Mouse (Mus musculus) erythroblast, adult 5-6 weeks (primary cell): ENCODE data around the gene Tbc1d15. TPM values are rescaled to one million over a fixed set of nuclear protein-coding genes. Genes with fewer than 3 reads are reported as not detected.

Experiments used
- ATAC-seq: replicated peaks from 2 replicates; pipeline ENCODE4 v1.8.0; 2016; ENCODE audit warnings: moderate number of reproducible peaks, mild to moderate bottlenecking, moderate TSS enrichment, inconsistent platforms; ENCODE audit not compliant: poor library complexity, low FRiP score, severe bottlenecking
- total RNA-seq, 2 experiments: library from RNA; stranded (forward) in 1 of 2; stranded (reverse) in 1 of 2; fragments of 150-400 nt in 1 of 2; fragments of 200-764, 138-1000 nt in 1 of 2; gene quantifications; 2 replicates each; pipeline versions ENCODE4 v1.2.3 to v1.2.4; 2015 to 2017; ENCODE audit warnings: low replicate concordance in 2 of 2

Gene Tbc1d15
- total RNA-seq (2015; ENCODE audit: low replicate concordance) (23.8 and 32.2 TPM in 2 replicates), total RNA-seq (2017; ENCODE audit: low replicate concordance) (25.6 and 31.1 TPM in 2 replicates)

DNA sequence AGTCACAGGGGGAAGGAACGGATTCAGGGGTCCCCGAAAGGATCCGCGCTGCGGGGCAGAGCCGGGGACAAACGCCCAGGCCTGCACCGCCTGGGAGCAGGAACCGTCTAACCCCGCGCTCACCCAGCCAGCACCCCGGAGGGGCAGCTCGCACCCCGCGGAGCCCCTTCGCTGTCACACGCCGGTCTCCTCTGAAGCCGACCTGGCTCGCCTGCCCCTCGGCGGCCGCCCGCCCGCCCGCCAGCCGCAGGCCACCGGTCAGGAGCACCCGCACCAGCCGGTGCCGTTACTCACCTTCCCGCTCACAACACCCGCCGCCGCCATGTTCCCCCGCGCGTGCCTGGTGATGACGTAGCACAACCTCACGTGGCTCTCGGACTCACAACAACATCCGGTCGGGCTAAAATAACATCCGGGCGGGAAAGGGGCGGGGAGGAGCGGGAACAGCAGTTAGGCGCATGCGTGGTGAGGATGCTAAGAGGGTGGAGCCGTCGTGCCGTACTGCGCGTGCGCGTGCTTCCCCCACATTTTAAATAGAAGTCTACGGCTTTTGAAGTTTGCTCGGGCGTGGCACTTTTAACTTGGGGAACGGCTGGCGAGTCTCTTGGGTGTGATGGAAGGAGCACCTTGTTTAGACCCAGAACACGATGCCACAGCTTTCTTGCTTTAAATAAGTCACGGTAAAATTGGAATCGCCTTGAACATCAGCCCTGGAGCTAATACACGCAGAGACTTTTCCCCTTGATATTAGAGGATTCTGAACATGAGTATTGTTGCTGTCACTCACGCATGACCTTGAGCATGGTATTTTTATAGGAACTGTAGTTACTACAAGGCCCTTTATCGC, at the start of gene Tbc1d15:
Tbc1d15 (minus strand) TSS at position 380 of the 847 bp plus-strand sequence.
- ATAC-seq, result peak; percentile 94

DNA sequence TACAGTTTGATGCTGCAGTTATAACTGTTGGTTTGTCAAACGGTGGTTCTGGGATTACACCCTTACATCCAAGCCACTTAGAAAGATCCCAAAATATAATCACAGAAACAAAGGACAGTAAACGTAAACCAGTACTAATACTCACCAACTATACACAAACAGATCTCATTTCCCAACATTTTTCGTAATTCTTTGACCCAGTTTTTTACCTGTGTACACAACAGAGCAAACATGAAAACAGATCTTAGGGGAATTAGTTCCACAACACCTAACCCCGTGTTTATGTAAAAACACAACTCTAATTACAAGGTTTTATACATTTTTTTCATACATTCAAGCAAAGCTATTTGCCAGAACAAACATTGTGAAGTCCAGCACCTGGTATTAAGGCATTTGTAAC, 47.4 kb upstream of the Tbc1d15 start:
- ATAC-seq, result no peak

DNA sequence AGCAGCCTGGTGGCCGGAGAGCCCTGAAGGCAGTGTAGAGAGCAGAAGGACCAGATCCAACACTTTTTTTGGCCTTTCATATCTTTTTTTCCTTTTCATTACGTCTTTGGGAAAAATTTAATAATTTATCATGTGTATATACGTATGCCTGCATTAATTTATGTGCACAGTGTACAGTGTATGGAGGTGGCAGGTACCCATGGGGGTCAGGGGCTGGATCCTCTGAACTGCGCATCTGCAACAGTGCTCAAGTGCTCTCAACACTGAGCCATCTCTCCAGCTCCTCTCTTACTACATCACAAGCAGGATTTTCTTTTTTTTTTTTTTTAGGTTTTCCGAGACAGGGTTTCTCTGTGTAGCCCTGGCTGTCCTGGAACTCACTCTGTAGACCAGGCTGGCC, 46.3 kb upstream of the Tbc1d15 start:
- no peak for ATAC-seq

DNA sequence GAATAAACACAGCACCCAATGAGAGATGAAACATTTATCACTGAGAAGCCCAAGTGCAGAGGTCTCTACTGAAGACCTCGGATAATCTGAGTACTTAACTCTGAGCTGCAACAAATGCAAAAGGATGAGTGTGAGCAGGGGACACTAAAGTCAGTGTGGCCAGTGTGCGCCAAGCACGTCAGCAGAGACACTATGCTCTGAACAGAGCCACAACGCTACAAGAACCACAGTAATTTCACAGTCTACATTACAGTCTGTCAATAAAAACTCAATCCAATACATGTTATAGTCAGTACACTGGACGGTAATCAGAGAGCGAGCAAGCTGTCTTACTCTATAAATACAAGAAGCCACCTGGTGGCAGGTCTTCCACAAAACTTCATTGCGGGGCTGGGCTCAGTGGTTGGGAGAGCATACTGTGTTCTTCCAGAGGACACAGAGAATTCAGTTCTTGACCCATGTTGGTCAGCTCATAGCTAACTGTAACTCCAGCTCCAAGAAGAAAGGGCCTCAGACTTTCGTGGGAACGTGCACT, 45.2 kb upstream of the Tbc1d15 start:
- no peak for ATAC-seq

DNA sequence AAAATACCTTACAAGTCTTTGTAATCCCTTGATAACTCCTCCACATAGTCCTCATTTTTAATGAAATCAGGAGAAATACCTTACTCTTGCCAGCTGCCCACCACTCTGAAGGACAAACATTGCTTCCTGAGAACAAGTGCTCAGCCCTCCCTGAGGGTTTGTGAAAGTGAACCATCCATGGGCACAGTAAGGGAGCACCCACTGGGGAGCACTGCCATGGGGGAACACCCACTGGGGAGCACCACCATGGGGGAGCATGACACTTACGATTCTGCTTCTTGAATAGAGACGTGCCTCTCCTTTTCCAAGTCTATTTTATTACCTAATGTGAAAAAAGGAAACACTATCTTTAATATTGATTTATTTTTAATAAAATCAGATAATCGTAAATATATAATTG, 43.9 kb upstream of the Tbc1d15 start:
- no peak for ATAC-seq

DNA sequence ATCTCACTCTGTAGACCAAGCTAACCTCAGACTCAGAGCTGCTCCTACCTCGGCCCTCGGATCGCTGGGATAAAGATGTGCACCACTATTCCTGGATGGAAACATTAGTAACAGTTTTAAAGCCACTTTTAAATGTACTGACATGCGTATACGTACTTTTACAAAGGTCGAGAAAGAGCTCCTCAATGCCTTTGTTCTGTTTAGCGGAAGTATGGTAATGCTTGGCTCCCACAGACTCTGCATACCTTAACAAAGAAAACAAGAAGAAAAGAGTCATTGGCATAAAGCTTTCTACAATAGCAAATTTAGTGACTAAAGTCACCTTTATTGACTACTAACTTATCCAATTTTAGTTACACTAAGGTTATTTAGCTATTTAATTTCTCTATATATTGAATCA, 43.4 kb upstream of the Tbc1d15 start:
- no peak for ATAC-seq

DNA sequence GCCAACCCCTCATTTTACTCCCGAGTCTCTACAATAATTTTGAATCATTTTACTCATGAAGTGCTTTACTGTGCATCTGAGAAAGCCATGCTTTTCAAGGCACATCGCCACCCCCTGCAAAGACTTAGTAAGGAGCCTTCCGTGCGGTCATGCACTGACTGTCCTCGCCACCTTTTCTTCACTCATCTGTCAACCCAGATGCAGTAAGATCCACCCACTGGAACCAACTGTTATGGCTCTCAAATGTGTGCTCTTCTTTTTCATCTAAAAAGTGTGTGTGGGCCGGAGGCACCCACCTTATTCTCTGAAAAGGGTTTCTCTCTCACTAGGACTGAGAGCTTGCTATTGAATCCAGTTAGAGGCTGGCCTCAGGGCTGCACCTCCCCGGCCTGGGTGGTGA, 42.7 kb upstream of the Tbc1d15 start:
- ATAC-seq, result no peak

DNA sequence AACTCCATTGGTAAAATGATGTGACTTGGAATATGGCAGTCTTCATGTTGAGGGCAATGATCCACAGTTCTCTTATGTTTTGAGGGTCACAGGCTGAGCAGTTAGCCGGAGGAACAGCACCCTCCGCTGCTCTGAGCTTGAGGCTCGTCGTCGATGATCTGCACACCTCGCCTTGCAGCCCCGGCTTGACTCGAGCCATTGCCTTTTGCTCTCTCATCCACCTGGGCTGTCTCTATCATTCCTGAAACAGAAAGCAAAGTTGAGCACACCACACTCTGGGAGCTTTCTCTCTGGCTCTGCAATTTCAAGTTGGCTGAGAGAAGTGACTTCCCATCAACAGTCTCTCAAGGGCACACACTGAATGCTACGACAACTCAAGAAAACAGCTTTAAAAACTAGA, 39.4 kb upstream of the Tbc1d15 start:
- no peak for ATAC-seq

DNA sequence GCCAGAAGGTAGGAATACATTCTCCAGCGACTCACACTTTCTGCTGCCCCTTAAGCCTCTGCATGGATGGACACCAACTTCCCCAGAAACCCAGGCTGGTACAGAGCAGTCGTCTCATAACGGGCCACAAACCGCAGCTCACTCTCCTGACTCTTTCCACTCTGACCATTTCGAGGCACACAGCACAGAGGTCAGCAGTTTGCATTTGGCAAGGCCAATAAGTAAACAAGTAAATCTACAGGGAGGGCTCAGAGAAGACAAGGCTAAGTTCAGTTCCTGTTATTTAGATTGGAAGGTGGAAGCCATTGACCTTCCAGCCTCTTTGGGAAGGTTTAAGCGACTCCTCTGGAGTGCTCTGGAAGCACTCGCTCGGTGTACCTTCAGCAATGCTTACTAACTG, 37.6 kb upstream of the Tbc1d15 start:
- ATAC-seq, result no peak

DNA sequence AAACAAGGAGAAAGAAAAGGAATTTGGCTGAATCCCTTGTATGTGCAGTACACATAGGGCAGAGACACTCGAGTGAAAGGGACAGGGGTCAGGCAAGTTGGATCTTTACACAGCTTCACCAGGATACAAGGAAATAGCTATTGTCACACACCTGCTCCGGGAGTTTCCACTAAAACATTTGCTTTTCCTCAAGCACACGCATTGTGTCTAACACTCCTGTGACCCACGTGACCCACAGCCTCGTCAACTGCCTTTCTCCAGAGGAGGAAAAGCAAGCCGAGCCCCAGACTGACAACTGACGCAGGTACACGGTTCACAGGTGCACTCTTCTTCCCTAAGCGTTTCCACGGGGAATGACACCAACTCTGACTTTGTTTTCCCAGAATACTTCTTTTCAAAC, 32.9 kb upstream of the Tbc1d15 start:
- no peak for ATAC-seq

DNA sequence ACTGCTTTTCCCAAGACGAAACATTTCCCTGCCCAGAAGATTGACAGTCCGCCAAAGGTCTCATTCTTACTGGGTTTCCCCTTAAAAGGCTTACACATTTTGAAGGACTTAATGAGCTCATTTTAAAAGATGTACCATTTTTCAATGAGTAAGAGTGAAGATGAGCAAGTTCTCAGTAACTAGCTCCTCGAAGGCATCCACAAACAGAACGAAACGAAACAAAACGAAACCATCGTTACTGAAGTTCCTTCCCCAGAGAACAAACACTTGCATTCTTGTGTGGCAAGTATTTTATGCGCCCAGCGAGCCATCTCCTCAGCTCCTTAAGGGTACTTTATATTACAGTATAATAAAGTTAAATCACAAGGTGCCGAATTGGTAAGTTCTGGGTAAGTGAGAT, 30.1 kb upstream of the Tbc1d15 start:
- ATAC-seq, result no peak

DNA sequence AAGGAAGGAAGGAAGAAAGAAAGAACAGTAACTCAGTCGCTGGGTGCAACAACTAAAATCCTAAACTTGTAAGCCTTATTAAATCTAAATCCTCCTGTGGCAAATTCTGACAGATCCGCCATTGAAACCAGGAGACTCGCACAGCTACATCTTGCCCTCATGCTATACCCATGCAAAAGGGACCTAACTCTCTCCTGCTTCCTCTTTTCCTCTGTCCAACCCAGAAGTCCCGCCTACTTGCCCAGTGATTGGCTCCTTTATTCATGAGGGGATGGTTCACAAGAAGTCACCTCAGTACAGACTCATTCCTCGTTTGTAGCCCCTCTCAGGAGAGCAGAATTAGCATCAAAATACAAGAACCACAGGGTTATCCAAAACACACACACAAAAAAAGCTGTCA, 20.4 kb upstream of the Tbc1d15 start:
- no peak for ATAC-seq

DNA sequence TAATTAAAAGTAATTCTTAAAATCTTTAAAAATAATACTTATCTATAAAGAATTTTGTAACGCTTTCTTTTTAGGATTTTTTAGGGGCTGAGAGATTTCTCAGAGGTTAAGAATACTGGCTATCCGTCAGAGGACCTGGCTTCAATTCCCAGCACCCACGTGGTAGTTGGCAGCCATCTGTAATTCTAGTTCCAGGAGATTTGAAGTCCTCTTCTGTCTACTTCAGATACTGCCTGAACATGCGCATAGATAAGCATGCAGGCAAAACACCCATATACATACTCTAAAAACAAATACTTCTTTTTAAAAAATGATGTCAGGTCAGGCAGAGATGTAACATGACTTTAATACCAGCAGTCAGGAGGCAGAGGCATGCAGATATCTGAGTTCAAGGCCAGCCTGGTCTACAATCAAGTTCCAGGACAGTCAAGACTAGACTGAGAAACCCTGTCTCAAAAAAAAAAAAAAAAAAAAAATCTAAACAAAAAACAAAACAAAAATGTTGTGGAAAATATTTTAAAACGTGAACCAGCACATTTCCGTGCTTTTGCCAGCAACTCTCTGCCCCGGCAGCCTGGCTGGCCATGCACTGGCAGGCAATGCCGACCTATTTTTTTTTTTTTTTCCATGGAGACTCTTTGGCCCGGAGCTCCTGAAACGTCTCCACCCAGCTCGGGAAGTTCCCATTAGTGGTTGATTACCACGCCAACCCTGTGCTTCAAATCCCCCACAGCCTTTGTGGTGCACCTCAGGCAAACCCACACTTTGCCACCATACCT, 19.5 kb upstream of the Tbc1d15 start:
- ATAC-seq, result no peak

DNA sequence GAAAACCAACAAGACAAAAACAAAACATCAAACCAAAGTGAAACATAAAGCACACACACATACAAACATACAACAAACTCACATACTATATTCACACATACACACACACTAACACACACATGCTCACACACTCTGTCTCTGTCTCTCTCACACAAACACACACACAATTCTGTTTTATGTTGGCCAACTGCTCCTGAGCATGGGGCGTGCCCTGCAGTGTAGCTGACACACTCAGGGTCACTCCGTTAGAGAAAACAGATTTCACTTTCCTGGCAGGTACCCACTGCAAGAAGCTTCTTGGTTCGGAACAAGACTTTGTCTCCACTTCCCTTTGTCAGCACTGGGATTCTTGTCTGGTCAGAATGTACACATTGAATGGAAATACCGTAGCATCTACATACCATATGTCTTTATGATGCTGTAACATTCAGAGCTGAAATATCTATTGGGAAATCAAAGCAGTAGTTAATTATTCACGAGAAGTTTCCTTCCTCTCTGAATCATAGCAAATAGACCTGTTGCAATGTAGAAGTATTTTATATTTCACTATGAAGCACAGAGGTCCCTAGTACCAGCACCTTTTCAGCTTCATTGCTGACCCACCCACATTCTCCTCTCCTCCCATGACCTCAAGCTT, 11.8 kb upstream of the Tbc1d15 start:
- no peak for ATAC-seq

DNA sequence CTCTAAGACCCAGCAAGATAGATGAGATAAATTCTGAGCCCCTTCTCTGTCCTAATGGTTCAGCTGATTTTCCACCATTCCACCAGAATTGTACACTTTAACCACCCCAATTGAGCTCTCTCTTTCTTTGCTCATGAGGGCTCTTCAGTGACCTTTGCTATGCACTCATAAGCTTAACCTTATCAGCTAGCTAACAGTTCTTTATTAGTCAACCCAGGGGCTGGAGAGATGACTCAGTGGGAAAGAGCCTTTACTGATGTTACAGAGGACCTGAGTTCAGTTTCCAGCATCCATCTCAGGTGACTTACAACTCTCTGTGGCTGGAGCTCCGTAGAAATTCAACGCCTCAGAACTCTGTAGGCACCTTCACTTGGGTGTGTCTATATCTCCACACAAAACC, 11.0 kb upstream of the Tbc1d15 start:
- ATAC-seq, result no peak

DNA sequence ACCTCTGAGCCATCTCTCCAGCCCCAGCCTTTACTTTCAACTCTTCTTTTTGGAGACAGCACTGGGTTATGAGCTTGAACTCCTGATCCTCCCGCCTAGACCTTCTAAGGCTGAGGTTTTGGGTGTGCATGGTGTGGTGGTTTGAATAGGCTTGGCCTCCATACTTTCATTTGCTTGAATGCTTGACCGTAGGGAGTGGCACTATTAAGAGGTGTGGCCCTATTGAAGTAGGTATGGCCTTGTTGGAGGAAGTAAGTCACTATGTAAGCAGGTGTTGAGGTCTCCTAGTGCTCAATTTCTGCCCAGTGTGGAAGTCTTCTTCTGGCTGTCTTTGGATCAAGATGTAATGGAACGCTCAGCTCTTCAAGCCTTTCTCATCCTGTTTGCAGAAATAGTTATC, 10.2 kb upstream of the Tbc1d15 start:
- ATAC-seq, result no peak

DNA sequence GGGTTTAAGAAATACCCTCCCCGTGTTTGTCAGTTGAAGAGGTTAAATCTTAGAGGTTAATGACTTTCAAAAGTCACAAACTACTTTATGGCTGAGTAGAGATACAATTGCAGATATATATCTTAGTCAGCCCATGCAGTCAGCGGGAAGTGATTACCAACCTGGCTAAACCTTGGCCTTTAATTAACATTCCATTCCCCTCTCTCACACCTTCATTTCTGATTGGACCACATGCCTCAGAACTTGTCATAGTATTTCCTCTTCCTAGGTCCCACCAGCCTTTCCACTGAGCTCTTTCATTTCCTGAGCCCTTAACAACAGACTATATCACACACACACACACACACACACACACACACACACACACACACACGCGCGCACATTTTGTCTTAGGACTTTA, 4.9 kb upstream of the Tbc1d15 start:
- ATAC-seq, result no peak

DNA sequence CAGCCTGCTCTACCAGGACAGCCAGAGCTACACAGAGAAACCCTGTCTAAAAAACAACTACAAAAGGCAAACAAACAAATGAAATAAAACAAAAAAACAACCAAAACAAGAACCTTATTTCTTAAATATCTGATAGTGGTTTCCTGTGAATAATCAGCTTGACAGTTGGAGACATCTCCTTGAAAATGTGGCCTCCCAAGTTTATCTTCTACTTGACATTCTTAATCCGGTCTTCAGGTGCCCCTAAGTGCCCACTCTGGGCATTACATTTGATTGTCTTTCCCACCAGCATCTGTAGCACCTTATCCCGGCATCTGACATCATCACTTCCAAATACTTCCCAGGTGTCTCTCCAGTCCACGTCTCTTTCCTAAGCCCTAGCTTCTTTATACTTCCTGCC, 2.3 kb upstream of the Tbc1d15 start:
- ATAC-seq, result no peak

DNA sequence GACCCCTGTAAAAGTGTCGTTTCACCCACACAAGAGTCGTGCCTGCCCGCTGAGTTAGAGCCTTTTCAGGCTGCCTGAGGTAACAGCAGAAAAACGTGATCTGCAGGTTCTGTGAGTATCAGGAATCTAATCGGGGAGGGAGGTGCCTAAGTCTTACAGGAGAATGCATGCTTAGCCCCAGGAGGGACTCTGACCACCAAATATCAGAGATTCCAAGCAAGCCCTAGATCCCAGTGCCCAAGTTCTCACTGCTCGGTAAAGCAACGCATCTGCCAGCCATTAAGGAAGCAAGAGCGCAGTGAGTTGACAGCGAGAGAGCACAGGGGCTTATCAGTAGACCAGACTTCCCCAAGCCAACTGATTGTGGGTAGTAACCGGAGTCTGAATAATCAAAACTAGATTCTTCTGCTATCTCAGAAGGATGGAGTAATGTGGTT, 1.1 kb upstream of the Tbc1d15 start:
- peak; percentile 50; the same call in 1 of the 2 replicates for ATAC-seq
